Mouse (Mus musculus) adrenal gland (tissue): Measurements from ENCODE around the gene Serpine2.

Experiments
- intact Hi-C: fragments of 180-260 bp; cut with DNase I; formaldehyde crosslinking; loops from one replicate; pipeline ENCODE4 v1.15.1; 2025

Serpine2 gene

DNA sequence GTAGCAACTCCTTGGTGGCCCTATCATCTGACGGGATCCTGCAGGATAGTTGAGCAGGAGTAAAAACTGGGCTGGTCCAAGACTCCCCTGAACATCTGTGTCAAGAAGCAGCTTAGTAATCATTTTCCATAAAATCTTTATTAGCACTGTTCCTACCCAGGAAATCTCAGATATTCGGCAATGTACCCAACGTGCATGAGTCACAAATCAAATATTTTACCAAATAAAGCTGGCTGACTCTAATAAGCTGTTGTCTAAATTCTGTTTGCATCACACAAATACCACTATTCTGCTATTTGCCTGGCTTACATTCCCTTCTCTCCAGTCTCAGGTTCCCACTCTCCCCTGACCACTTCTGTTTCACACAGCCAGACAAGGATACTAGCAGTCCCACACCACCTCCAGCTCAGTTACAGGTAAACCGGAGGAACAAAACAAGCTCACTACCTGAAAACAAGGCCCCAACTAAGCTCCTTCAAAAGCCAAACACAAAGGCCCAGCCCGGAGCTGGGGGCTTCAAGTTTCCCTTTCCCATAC, 101.5 kb downstream of the Serpine2 start:
- intact Hi-C loops, result no loop called here

- intact Hi-C loops, result no loop called here
Measured at GRCm38 (mm10) chr1:79759006-79759405, 102.0 kb downstream of the Serpine2 start.

GRCm38 (mm10) chr1:79757597-79757996, 103.4 kb downstream of the Serpine2 start:
- intact Hi-C loops, result no loop called here

GRCm38 (mm10) chr1:79757161-79757560, 103.8 kb downstream of the Serpine2 start:
- intact Hi-C loops, result no loop called here

- intact Hi-C loops, result no loop called here
Measured at GRCm38 (mm10) chr1:79756417-79756816, 104.6 kb downstream of the Serpine2 start.

DNA sequence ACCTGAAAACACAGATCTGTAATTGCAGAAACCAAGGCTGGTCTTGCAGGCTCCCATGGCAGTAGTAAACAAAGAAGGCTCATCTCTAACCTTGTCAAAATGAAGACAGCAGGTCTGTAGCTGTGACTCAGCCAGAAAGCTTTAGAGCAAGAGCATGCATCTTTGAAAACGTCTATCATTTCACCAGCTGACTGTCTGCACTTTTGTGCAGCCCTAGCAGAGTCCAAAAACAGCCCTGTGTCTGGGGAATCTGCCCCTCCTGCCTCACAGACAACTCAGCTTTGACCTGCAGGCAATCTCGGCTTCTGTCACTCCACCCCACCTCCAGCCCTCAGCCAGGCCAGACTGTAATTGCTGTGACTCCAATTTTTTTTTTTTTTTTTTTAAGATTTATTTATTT, 105.6 kb downstream of the Serpine2 start:
- intact Hi-C loops, result no loop called here

- intact Hi-C loops, result no loop called here
Measured at GRCm38 (mm10) chr1:79754936-79755335, 106.0 kb downstream of the Serpine2 start.

GRCm38 (mm10) chr1:79753456-79753855, 107.5 kb downstream of the Serpine2 start:
- intact Hi-C loops, result no loop called here

DNA sequence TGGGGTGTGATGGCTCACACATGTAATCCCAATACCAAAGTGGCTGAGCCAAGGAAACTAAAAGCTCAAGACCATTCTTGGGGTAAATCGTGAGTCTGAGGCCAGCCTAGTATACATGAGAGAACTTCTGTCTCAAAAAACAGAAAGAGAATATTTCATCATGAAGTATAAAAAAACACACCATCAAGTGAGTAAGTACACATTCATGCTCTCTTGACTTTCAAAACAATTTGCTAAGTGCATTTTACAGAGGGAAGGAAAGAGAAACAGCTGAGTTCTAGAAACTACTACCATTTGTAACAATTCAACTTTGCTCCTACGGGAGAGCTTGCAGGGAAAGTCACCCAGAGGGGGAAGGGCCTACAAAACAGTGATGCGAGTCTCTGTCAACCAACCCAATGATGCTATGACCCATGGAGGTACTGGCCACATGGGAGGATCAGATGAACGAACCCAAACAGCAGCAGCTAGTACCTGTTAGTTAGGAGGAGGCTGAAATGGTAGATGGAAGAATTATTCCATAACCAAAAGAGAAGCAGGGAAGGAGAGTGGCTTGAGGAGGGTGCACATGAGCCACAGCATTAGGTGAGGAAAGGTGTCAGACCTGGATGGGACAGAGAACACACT, 108.2 kb downstream of the Serpine2 start:
- intact Hi-C loops, result no loop called here

GRCm38 (mm10) chr1:79752015-79752695, 108.8 kb downstream of the Serpine2 start:
- intact Hi-C loops, result no loop called here

DNA sequence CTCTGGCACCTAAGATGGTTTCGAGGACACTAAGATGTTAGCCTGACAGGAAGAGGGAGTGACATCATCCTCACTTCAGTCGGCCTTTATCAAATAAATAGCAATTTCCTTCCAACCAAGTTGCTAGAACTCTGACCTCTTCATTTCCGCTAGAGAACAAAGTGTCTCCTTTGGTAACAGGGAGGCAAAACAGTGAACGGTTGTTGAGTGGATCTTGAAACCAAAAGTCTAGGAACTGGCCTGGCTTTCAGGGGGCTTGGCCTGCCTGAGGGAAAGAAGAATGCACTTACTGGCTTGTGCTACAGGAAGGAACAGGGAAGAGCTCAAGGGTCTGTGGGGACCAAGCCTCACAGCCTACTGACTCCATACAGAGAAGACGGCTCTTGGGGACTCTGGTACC, 109.8 kb downstream of the Serpine2 start:
- intact Hi-C loops, result no loop called here

GRCm38 (mm10) chr1:79746056-79746455, 114.9 kb downstream of the Serpine2 start:
- intact Hi-C loops, result no loop called here
